Mouse (Mus musculus) spleen, adult 2 months (tissue): ENCODE measurements around the gene Angel1.
A peak's percentile ranks its signal among the peaks of the same experiment; 100 is the strongest.

ENCODE experiments used
- CTCF ChIP-seq: fragments of 200-500 bp; IDR thresholded peaks from 2 replicates; pipeline ENCODE4 v1.5.1; 2011; ENCODE audit warnings: mild to moderate bottlenecking, inconsistent platforms; ENCODE audit not compliant: insufficient read depth, insufficient read length, insufficient replicate concordance; ENCODE audit errors: extremely low read depth
- POLR2A ChIP-seq: fragments of 200-500 bp; IDR thresholded peaks from 2 replicates; pipeline ENCODE4 v1.6.1; 2011; ENCODE audit warnings: low read depth, low read length, inconsistent platforms

GRCm38 (mm10) chr12:86767868-86768631 is 41.8 kb upstream of the Angel1 start:
- TF ChIP-seq CTCF (peak; percentile 51; the same call in 1 of the 2 replicates), POLR2A (no peak)
